Mouse (Mus musculus) embryonic fibroblast, embryonic 13.5 days (primary cell): ENCODE data around the gene Ttll13.

Source experiments
- CTCF ChIP-seq: IDR thresholded peaks from 2 replicates; pipeline ENCODE4 v1.5.1; 2011; ENCODE audit warnings: mild to moderate bottlenecking, control low read depth, low read length, moderate library complexity, borderline replicate concordance; ENCODE audit not compliant: insufficient read depth
- POLR2A ChIP-seq: IDR thresholded peaks from 2 replicates; pipeline ENCODE4 v1.6.1; 2011; ENCODE audit warnings: low read depth, mild to moderate bottlenecking, control low read depth, low read length, moderate library complexity

DNA sequence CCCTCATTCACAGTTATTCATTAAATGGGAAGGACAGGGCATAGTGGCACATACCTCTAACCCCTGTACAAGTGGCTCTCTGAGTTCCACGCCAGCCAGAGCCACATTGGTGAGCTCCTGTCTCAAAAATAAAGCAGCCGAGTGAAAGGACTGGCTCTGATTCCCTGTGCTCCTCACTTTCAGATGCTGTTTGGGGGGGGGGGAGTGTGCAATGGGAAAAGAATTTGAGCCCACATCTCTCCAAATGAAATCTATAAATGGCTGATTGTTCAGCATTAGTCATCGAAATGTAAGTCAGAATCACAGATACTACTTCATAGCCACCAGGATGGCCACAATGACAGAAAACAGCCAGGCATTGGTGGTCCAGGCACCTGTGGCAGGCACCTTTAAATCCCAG is 50.9 kb downstream of the Ttll13 start:
- TF ChIP-seq CTCF (no peak), POLR2A (no peak)
